Mouse (Mus musculus) erythroid progenitor cell, adult 5-6 weeks (primary cell): Measurements from ENCODE around the gene Ms4a3. TPM values are rescaled to one million over a fixed set of nuclear protein-coding genes. Genes with fewer than 3 reads are reported as not detected.

Source experiments
- ATAC-seq: replicated peaks from 2 replicates; pipeline ENCODE4 v1.8.0; 2016; ENCODE audit warnings: moderate number of reproducible peaks, mild to moderate bottlenecking, moderate TSS enrichment, inconsistent platforms; ENCODE audit not compliant: poor library complexity, low FRiP score, severe bottlenecking
- total RNA-seq, 2 experiments: library from RNA; stranded (forward) in 1 of 2; stranded (reverse) in 1 of 2; fragments of 150-400 nt in 1 of 2; fragments of 186-747, 209-891 nt in 1 of 2; gene quantifications; 2 replicates each; pipeline versions ENCODE4 v1.2.3 to v1.2.4; 2015 to 2017; ENCODE audit warnings: low replicate concordance in 2 of 2

Gene Ms4a3
- 148 and 159 TPM in 2 replicates for total RNA-seq (2015; ENCODE audit: low replicate concordance)
- 39.9 and 40.2 TPM in 2 replicates for total RNA-seq (2017; ENCODE audit: low replicate concordance)

DNA sequence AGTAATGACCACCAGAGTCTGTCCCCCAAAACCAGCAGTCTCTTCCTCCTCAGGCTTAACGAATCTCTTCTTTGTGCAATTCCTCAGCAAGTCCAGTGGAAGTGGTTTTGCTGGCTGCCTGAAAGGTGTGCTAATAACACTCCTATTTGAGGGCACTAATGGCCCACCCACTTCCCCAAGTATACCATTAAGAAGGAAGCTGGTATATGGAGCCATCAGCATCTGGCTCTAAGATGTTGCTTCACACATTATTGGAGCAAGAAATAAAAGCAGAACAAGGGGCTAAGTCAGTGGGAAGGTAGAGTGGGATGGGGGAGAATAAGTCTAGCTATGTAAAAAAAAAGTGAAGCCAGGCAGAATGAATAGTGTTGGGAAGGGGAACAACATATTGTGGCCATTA is at the start of gene Ms4a3:
Ms4a3 (minus strand) TSS at position 120 of the 400 bp plus-strand sequence.
- ATAC-seq: no peak

- ATAC-seq: no peak
Observed at GRCm38 (mm10) chr19:11661562-11661961, 20.9 kb upstream of the Ms4a3 start.

DNA sequence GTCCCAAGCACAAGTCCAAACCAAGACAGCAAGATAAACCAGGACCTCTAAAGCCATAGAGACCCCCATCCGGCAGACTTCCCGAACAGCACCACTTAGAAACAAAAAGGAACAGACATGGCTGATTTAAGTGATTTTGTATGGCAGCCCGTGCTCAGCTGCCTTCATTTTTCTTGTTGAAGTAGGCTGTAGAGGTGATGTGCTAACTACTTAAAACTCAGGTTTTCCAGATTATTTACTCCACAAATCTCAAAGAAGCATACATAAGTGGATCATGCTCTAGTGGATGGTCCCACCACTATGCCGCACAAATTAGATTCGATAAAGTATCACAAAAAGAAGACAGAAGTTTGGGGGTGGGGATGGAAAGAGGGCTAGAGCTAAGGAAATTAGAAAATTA is 19.8 kb upstream of the Ms4a3 start, which contains the start of gene Oosp2:
Oosp2 (minus strand) TSS at position 101 of the 400 bp plus-strand sequence.
- ATAC-seq: no peak

- no peak for ATAC-seq
Observed at GRCm38 (mm10) chr19:11659142-11659541, 18.5 kb upstream of the Ms4a3 start.

- no peak for ATAC-seq
Observed at GRCm38 (mm10) chr19:11649564-11649963, 8.9 kb upstream of the Ms4a3 start.

DNA sequence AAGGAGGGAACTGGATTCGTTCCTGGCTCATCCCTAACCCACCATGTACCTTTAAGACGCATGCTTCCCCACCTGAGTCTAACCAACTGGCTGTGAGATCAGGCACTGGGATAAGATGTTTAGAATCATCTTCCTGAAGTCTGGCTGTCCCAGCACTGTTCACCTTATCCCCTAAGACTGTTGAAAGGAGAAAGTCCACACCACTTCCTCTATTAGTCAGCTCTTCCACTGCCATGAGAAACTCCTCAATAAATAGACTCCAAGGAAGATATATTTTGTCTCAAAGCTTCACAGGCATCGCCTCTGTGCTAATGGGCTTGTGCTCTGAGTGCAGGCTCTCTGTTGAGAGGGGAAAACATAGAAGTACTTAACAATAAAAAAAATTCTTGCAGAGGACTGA is 5.5 kb upstream of the Ms4a3 start:
- no peak for ATAC-seq

GRCm38 (mm10) chr19:11639038-11639437 is 1.6 kb downstream of the Ms4a3 start:
- no peak for ATAC-seq

DNA sequence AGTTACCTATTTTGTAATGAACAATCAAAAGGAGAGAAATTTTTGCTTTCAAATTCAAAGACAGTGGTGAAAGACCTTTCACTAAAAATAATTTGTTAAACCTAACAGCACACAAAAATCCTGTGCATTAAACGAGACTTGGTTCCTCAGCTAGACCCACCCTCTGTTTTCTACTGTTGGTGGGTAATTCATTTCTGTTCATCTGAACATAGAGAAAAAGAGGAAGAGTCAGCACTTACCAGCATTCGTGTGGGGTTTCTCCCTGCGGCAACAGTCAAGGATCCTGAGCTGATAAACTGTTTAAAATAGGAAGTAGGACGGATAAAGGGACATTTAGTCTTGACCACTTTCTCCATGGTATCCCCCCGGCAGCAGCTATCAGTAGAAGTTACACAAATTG is 5.1 kb downstream of the Ms4a3 start:
- no peak for ATAC-seq

DNA sequence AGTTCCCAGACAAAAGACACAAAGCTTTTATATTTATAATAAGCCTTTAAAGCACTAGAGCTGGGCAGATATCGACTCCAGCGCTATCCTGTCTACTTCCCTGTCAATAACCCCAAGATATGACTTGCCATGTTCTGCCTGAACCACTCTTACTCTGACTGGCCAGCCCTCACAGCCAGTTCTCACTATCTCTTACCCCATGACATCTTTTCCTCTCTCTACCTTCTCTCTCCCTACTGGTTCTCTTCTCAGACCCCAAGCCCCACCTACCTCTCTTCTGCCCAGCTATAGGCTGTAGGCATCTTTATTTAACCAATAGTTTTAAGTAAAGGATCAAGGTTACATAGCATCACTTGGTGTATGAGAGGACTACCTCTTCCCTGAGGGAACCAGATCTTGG is 6.3 kb downstream of the Ms4a3 start:
- ATAC-seq: no peak

DNA sequence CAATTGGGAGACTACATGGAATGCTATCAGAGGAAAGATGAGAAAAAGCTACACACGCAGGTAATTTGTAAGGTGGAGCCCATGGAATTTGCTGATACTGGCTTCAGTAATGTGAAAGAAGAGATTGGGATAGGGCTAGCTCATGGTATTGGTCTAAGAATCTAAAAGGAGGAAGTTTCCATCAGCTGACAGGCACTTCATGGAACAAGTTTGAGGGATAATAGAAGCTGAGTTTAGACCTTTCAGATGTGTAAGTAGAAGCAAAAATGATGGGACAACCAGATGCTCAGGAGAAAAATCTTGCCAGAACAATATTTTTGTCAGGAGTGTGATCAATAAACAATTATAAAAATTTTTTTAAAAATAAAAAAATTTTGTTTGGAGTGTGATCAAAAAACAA is 6.9 kb downstream of the Ms4a3 start:
- no peak for ATAC-seq

DNA sequence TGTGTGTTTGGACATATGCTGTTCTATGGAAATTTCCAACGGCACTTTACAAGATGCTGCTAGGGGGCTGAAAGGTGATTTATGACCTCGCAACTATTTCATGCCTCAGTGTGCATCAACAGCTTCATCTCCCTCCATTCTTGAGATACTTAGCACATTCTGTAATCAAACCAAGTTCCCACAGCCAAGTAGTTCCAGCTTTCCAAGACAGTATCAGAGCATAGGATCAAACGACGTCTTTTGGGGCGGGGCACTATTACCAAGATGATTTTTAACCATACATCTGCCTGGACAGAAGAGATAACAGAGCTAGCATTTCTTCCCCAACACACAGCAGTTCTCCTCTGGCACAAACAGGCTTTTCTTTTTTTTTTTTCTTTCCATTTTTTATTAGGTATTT is 15.4 kb downstream of the Ms4a3 start:
- ATAC-seq: 0 out of 2 replicates have a peak, but pooled peaks have one; percentile 57

GRCm38 (mm10) chr19:11624800-11625199 is 15.9 kb downstream of the Ms4a3 start:
- ATAC-seq: no peak

GRCm38 (mm10) chr19:11623551-11623950 is 17.1 kb downstream of the Ms4a3 start, which contains the start of gene Ms4a2:
TSS of gene Ms4a2 (minus strand) at chr19:11623719.
- no peak for ATAC-seq

- ATAC-seq: no peak
Observed at GRCm38 (mm10) chr19:11617983-11618382, 22.7 kb downstream of the Ms4a3 start.

DNA sequence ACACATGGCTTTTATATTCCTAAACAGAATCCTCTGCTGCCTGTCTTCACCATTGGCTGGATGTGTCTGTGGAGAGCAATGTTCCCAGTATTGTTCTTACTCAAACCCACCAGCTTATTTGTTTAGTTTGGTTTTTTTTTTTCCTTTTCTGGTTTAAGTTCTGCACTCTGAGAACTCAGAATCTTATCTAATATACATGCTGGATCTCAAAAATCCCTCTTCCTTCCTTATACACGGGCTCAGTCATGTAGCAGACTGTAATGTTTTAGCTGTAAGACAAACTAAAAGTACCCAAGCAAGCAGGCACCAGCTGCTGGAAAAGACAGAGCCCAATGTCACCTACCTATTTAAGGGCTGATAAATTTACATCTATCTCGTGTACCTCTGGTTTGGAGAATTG is 25.8 kb downstream of the Ms4a3 start:
- ATAC-seq: no peak

GRCm38 (mm10) chr19:11613776-11614443 is 26.7 kb downstream of the Ms4a3 start:
- no peak for ATAC-seq

- ATAC-seq: no peak
Observed at GRCm38 (mm10) chr19:11613084-11613483, 27.6 kb downstream of the Ms4a3 start.

- ATAC-seq: no peak
Observed at GRCm38 (mm10) chr19:11612293-11612692, 28.4 kb downstream of the Ms4a3 start.

DNA sequence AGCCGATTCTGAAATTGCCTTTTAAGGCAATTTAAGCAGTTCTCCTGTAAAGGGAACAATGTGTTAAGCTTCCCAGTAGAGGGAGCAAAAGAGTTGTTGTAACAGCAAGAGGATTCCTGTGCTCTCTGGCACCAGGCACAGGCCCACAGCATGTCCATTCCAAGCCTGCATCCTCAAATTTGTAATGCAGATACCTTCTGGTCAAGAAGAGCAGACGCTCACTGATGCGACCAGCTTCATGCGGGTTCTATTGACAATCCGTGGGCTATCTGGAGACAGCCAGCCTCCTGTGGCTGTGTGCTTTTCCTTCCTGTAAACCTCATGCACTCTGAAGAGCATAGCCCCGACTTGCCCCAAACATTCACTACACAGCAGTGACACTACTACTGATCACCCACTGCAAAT is 29.1 kb downstream of the Ms4a3 start:
- ATAC-seq: no peak

- no peak for ATAC-seq
Observed at GRCm38 (mm10) chr19:11608172-11608571, 32.5 kb downstream of the Ms4a3 start.

- no peak for ATAC-seq
Observed at GRCm38 (mm10) chr19:11604603-11605002, 36.0 kb downstream of the Ms4a3 start, which contains the start of gene Ms4a6d. TSS of gene Ms4a6d (minus strand) at chr19:11604849.

DNA sequence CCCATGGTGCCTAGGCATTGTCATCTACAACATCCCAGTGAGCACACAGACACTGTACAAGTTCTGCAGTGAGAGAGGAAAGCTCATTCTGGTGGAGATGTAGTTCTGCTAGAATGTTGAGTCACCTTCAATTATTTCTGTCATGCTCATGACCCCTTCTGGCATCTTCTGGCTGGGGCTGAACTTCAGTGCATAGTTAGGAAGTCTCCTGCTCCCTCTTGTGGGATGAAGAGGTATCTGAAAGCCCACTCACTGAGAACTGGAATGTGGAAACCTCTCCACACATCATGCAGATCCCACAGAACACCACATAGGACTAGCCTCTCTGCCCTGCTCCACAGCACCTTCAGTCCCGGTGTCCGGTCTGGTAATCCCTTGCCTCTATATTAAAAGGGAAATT is 38.6 kb downstream of the Ms4a3 start:
- no peak for ATAC-seq
